Mouse (Mus musculus) brain, embryonic 14.5 days (tissue): ENCODE measurements around the gene Krt90.

ENCODE experiments used
- CTCF ChIP-seq: fragments of 200-500 bp; IDR thresholded peaks from 2 replicates; pipeline ENCODE4 v1.5.1; 2012; ENCODE audit warnings: inconsistent platforms, mild to moderate bottlenecking, moderate library complexity, borderline replicate concordance; ENCODE audit not compliant: insufficient read depth, insufficient read length; ENCODE audit errors: extremely low read depth
- POLR2A ChIP-seq: fragments of 200-500 bp; IDR thresholded peaks from 2 replicates; pipeline ENCODE4 v1.6.1; 2012; ENCODE audit warnings: mild to moderate bottlenecking, inconsistent platforms, borderline replicate concordance; ENCODE audit not compliant: poor library complexity, insufficient read depth, insufficient read length, severe bottlenecking; ENCODE audit errors: extremely low read depth

DNA sequence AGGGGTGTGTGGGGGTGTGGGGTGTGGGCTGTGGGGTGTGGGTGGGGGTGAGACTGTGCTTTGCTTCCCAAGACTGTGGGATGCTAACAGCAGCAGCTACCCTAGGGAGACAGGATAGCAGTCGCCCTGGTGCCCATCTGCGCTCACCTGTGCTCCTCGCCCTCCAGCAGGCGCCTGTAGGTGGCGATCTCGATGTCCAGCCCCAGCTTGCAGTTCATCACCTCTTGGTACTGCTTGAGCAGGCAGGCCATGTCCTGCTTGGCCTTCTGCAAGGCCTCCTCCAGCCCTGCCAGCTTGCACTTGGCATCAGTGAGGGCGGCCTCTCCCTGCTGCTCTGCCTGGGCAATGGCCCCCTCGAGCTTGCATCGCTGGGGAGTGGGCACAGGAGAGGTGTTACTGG, 20.2 kb downstream of the Krt90 start:
- no peak for TF ChIP-seq POLR2A
- TF ChIP-seq CTCF: no peak
